ENCODE assay signal across 8 mouse cellular contexts in the genomic region with DNA sequence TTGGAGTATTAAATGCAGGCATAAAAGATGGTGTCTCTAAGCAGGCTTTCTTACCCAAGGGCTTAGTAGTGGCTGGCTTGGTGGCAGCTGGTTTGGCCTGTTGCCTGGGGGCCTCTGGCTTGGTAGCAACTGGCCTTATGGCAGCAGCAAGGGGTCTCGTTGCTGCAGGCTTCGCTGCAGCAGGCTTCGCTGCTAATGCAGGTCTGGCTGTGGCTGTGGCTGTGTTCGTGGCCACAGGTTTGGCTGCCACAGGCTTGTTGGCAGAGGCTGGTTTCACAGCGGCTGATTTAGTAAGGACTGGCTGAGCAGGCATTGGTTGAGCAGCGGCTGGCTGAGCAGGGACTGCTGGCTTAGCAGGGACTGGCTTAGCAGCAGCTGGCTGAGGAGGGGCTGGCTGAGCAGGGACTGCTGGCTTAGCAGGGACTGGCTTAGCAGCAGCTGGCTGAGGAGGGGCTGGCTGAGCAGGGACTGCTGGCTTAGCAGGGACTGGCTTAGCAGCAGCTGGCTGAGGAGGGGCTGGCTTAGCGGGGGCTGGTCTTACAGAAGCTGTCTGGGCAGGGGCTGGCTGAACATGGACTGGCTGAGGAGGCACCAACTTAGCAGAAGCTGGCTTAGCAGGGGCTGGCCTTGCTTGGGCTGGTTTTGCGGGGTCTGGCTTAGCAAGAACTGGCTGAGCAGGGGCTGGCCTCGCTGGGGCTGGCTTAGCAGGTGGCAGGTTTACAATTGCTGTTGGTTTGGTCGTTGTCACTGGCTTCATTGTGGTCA.
DNase-seq lines count a peak whose midpoint lies in the region; ATAC-seq and TF ChIP-seq lines count a peak whose summit lies in the region.

No protein-coding gene starts in this region.

- TF ChIP-seq POLR2A in brain, embryonic 14.5 days (IDR thresholded peaks at IDR 0.05; ENCODE audit: borderline replicate concordance, extremely low read depth, insufficient read depth, insufficient read length, poor library complexity, severe bottlenecking): no peak

- H3K27ac ChIP-seq in hindbrain, postnatal 0 days: peak overlapping the region; percentile 48; the same call in 1 of the 2 replicates
- H3K27ac ChIP-seq in midbrain, embryonic 12.5 days (replicated peaks): peak overlapping the region; percentile 50

- WGBS in hindbrain, postnatal 0 days: 14% methylated on average over 10 of the region's 10 CpGs
- 7% methylated on average over 10 of the region's 10 CpGs for WGBS in midbrain, embryonic 12.5 days

- intact Hi-C loops in gastrocnemius, postnatal 36 days (cut with DNase I): loop anchor here (5.0 kb wide), 1 partner anchor 43 kb away; no protein-coding TSS in a partner anchor

- peak; percentile 40 to 83 for DNase-seq in cerebellum, postnatal 4 days (ENCODE audit: low spot score in 2 of 2)
- DNase-seq in brain, embryonic 14.5 days (ENCODE audit: low read depth): peak; percentile 77
- DNase-seq in gastrocnemius, postnatal 36 days: peak; percentile 68 to 77
- peak; percentile 83 for DNase-seq in hindbrain, postnatal 0 days (ENCODE audit: low spot score)
- DNase-seq in thymus, postnatal 14 days: peak; percentile 57
- no peak for DNase-seq in urinary bladder, postnatal 25 days (ENCODE audit: low spot score)

- H3K36me3 ChIP-seq in hindbrain, postnatal 0 days (ENCODE audit: insufficient read depth, low read length): no peaks in the 10 kb centered on the region
- no peaks in the 10 kb centered on the region for H3K36me3 ChIP-seq in midbrain, embryonic 12.5 days

- no peaks in the 10 kb centered on the region for H3K4me1 ChIP-seq in hindbrain, postnatal 0 days (ENCODE audit: insufficient read depth, low read length)
- 0 out of 2 replicates have a peak, but pooled peaks cover 2% of the 10 kb centered on the region for H3K4me1 ChIP-seq in midbrain, embryonic 12.5 days

- no peak for ATAC-seq in cerebellum, adult (ENCODE audit: insufficient number of reproducible peaks, low FRiP score, low TSS enrichment)
- peak; percentile 97 for ATAC-seq in hindbrain, postnatal 0 days
- ATAC-seq in midbrain, embryonic 12.5 days (ENCODE audit: low FRiP score, low read depth): peak; percentile 95

- H3K4me3 ChIP-seq in hindbrain, postnatal 0 days (ENCODE audit: low read length): no peak overlapping the region
- H3K4me3 ChIP-seq in midbrain, embryonic 12.5 days: no peak overlapping the region

- no peaks in the 10 kb centered on the region for H3K9me3 ChIP-seq in hindbrain, postnatal 0 days (ENCODE audit: low read length)
- no peaks in the 10 kb centered on the region for H3K9me3 ChIP-seq in midbrain, embryonic 12.5 days

- H3K4me2 ChIP-seq in hindbrain, postnatal 0 days (ENCODE audit: low read depth, low read length): no peak overlapping the region
- no peak overlapping the region for H3K4me2 ChIP-seq in midbrain, embryonic 12.5 days (replicated peaks)

- no peak for TF ChIP-seq CTCF in brain, embryonic 14.5 days (IDR thresholded peaks at IDR 0.05; ENCODE audit: borderline replicate concordance, extremely low read depth, insufficient read depth, insufficient read length)
- TF ChIP-seq CTCF in hindbrain, postnatal 0 days (IDR thresholded peaks at IDR 0.05; ENCODE audit: low read depth): no peak

- no peaks in the 10 kb centered on the region for H3K27me3 ChIP-seq in hindbrain, postnatal 0 days (ENCODE audit: insufficient read depth, low read length)
- H3K27me3 ChIP-seq in midbrain, embryonic 12.5 days: no peaks in the 10 kb centered on the region

- H3K9ac ChIP-seq in hindbrain, postnatal 0 days (replicated peaks; ENCODE audit: low read length): no peak overlapping the region
- H3K9ac ChIP-seq in midbrain, embryonic 12.5 days (replicated peaks): no peak overlapping the region
